Mouse (Mus musculus) embryonic facial prominence, embryonic 14.5 days (tissue): ENCODE results near the gene Sdr9c7. TPM values are rescaled to one million over a fixed set of nuclear protein-coding genes. Genes with fewer than 3 reads are reported as not detected.
"Not testable (repeated sequence)": the region's sequence is repeated elsewhere in the genome, so short reads cannot be mapped to it uniquely, and the experiment has no call there.

Experiments used
- ATAC-seq: fragments of 200-750 bp; cut with Nextera tagmentation; 2 replicates; pipeline ENCODE4 v1.8.0; 2017; ENCODE audit warnings: low read depth, moderate number of reproducible peaks, moderate TSS enrichment
- DNase-seq: peaks from one replicate; pipeline ENCODE4 v3.0.0-alpha.2; 2015; ENCODE audit warnings: low spot score
- H3K27ac ChIP-seq: fragments of 300-500 bp; sonication (generic); replicated peaks from 2 replicates; pipeline ENCODE4 v1.5.1; 2014; ENCODE audit warnings: low read depth, mild to moderate bottlenecking, low read length, moderate library complexity
- H3K27me3 ChIP-seq: fragments of 300-500 bp; sonication (generic); replicated peaks from 2 replicates; pipeline ENCODE4 v1.6.1; 2014; ENCODE audit warnings: low read length; ENCODE audit not compliant: control insufficient read depth, insufficient read depth
- H3K36me3 ChIP-seq: fragments of 300-500 bp; sonication (generic); 2 replicates; pipeline ENCODE4 v1.6.1; 2014; ENCODE audit warnings: low read length, mixed read lengths; ENCODE audit not compliant: control insufficient read depth, insufficient read depth
- H3K4me1 ChIP-seq: fragments of 300-500 bp; sonication (generic); 2 replicates; pipeline ENCODE4 v1.6.1; 2014; ENCODE audit warnings: antibody characterized with exemption, low read length; ENCODE audit not compliant: control insufficient read depth, insufficient read depth
- H3K4me2 ChIP-seq: fragments of 300-500 bp; sonication (generic); 2 replicates; pipeline ENCODE4 v1.6.1; 2014; ENCODE audit warnings: low read depth, mild to moderate bottlenecking, low read length, moderate library complexity, mixed read lengths
- H3K4me3 ChIP-seq: fragments of 300-500 bp; sonication (generic); 2 replicates; pipeline ENCODE4 v1.5.1; 2014; ENCODE audit warnings: low read depth, mild to moderate bottlenecking, low read length
- H3K9ac ChIP-seq: fragments of 300-500 bp; sonication (generic); 2 replicates; pipeline ENCODE4 v1.6.1; 2014; ENCODE audit warnings: low read depth, mild to moderate bottlenecking, low read length, moderate library complexity, mixed read lengths
- H3K9me3 ChIP-seq: fragments of 300-500 bp; sonication (generic); 2 replicates; pipeline ENCODE4 v1.6.1; 2016; ENCODE audit warnings: low read length; ENCODE audit not compliant: control insufficient read depth
- WGBS: fragments of 180-500 bp; shearing (Covaris S2); extraction: QIAGEN DNeasy Blood & Tissue Kit; methylation state at CpG from one replicate; pipeline ENCODE4 v1.1.7; 2014; 5-methylcytosine and 5-hydroxymethylcytosine counted together
- polyA plus RNA-seq: library from polyadenylated mRNA; unstranded; fragments of >200 nt; fragmentation: Nextera tagmentation; extraction: Ambion mirVana; gene quantifications from 2 replicates; pipeline ENCODE4 v1.2.1, GENCODE M21; 2014

Sdr9c7 gene
- polyA plus RNA-seq, 1 experiment from 2014 or later: 1.1 TPM

- no peak for DNase-seq
- H3K9ac ChIP-seq: no peak overlapping the region
- no peak for ATAC-seq
- no peak overlapping the region for H3K4me2 ChIP-seq
- no peaks in the 10 kb centered on the region for H3K4me1 ChIP-seq
- 77% methylated on average over 4 of the region's 4 CpGs for WGBS
- no peak overlapping the region for H3K4me3 ChIP-seq
- no peaks in the 10 kb centered on the region for H3K36me3 ChIP-seq
- H3K27me3 ChIP-seq: no peaks in the 10 kb centered on the region; the same call in 1 of the 2 replicates
- H3K27ac ChIP-seq: no peak overlapping the region
- H3K9me3 ChIP-seq: no peaks in the 10 kb centered on the region
Observed at GRCm38 (mm10) chr10:127901751-127902150, 3.4 kb downstream of the Sdr9c7 start.

DNA sequence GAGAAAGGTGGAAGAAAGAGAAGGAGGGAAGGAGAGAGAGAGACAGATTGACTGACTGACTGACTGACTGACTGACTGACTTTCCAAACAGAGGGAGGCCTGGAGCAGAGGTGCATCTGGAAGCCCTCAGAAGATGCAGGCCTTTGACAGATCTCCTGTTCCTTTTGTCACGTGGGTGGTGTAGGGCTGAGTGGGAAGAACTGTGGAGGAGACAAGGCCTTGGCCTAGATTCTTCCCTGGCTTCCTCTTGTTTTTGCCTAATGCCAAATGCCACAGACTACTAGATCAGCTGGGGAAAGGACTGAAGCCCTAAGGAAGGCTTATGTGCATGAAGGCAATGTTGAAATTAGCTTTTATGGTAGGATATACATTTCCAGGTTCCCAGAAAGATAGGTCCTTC lies 4.8 kb downstream of the Sdr9c7 start:
- Histone ChIP-seq H3K27ac (no peak overlapping the region), H3K9ac (no peak overlapping the region), H3K9me3 (no peaks in the 10 kb centered on the region), H3K36me3 (no peaks in the 10 kb centered on the region), H3K4me1 (no peaks in the 10 kb centered on the region), H3K4me3 (no peak overlapping the region), H3K4me2 (no peak overlapping the region), H3K27me3 (no peaks in the 10 kb centered on the region; the same call in 1 of the 2 replicates)
- no peak for DNase-seq
- no peak for ATAC-seq
- 57% methylated on average over 1 of the region's 1 CpGs for WGBS

- H3K27me3 ChIP-seq: no peaks in the 10 kb centered on the region
- no peak overlapping the region for H3K9ac ChIP-seq
- H3K4me1 ChIP-seq: no peaks in the 10 kb centered on the region
- WGBS: 63% methylated on average over 7 of the region's 7 CpGs
- H3K4me3 ChIP-seq: no peak overlapping the region
- DNase-seq (peak; percentile 73), ATAC-seq (peak; percentile 60)
- H3K27ac ChIP-seq: no peak overlapping the region
- H3K36me3 ChIP-seq: no peaks in the 10 kb centered on the region
- no peaks in the 10 kb centered on the region for H3K9me3 ChIP-seq
- no peak overlapping the region for H3K4me2 ChIP-seq
Observed at GRCm38 (mm10) chr10:127904718-127905446, 6.6 kb downstream of the Sdr9c7 start.

DNA sequence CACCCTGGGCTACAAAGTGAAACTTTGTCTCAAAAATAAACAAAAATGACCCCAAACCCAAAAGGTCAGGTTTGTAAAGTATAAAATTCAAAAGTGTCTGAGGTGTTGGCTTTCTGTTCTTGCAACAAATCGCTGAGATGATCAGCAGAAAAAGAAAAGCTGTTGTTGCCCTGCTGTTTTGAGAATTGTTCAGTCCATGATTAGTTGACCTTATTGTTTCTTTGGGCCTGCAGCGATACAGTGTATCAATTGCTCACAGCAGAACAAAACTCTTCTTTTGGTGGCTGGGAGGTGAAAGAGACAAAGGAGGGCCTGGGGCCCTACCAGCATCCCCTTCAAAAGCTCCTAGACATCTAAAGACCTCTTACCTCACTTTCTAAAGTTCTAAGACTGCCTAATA lies 7.8 kb downstream of the Sdr9c7 start:
- ATAC-seq: no peak
- no peaks in the 10 kb centered on the region for H3K4me1 ChIP-seq

DNA sequence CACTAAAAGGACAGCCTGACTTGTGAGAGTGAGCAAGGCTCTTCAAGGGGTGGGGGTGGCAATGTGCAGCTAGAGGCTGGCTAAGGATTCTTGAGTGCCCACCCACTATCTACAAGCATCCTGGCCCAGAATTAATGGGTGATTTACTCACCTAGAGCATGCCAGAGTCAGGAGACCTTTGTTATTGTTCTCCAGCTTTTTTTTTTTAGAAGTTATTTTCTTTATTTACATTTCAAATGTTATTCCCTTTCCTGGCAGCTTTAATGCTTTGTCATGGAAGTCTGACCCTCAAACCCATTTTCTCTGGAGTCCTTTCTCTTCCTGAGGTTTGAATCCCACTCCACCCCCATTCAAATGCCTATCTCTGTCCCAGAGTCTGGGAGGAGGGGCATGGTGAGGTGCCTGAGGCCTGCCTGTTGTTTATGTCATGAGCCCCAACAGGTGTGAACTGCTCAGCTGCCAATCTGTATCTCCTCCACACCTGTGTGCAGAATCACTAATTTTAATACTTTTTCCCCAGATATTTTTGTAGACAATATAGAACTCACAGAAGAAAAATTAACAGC lies 9.2 kb downstream of the Sdr9c7 start:
- DNase-seq (no peak), ATAC-seq (no peak)
- Histone ChIP-seq H3K27ac (no peak overlapping the region), H3K4me3 (no peak overlapping the region), H3K27me3 (no peaks in the 10 kb centered on the region), H3K9me3 (no peaks in the 10 kb centered on the region), H3K4me2 (no peak overlapping the region), H3K4me1 (no peaks in the 10 kb centered on the region), H3K9ac (no peak overlapping the region), H3K36me3 (no peaks in the 10 kb centered on the region)

More for the DNA sequence above, 7.8 kb downstream of the Sdr9c7 start:
- Histone ChIP-seq H3K36me3 (no peaks in the 10 kb centered on the region), H3K9ac (no peak overlapping the region), H3K4me3 (no peak overlapping the region), H3K27ac (no peak overlapping the region), H3K9me3 (no peaks in the 10 kb centered on the region), H3K4me2 (no peak overlapping the region), H3K27me3 (no peaks in the 10 kb centered on the region)
- WGBS: 82% methylated on average over 2 of the region's 2 CpGs
- no peak for DNase-seq

DNA sequence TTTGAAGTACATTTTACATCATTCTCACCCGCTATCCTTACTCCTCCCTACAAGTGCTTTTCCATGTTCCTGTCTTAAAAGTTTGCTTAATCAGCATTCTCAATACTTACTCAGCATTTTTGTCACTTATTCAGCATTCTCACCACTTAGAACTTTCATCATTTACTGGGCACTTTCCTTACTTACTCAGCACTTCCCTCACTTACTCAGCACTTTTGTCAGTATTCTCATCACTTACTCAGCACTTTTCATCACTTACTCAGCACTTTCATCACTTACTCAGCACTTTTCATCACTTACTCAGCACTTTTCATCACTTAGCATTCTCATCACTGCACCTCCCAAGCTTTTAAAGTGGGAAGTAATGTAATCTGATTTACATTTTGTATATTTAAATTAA lies 17.3 kb downstream of the Sdr9c7 start:
- H3K4me1 ChIP-seq: no peaks in the 10 kb centered on the region
- no peaks in the 10 kb centered on the region for H3K36me3 ChIP-seq
- H3K27me3 ChIP-seq: no peaks in the 10 kb centered on the region
- H3K4me2 ChIP-seq: no peak overlapping the region
- H3K9me3 ChIP-seq: no peaks in the 10 kb centered on the region
- H3K27ac ChIP-seq: no peak overlapping the region
- WGBS: 87% methylated on average over 1 of the region's 1 CpGs
- H3K4me3 ChIP-seq: no peak overlapping the region
- DNase-seq: no peak
- no peak for ATAC-seq
- H3K9ac ChIP-seq: no peak overlapping the region

- not testable (repeated sequence) for H3K27ac ChIP-seq, H3K36me3 ChIP-seq, H3K27me3 ChIP-seq, H3K4me3 ChIP-seq, H3K9ac ChIP-seq, ATAC-seq, DNase-seq, H3K4me2 ChIP-seq, H3K9me3 ChIP-seq, H3K4me1 ChIP-seq
- 71% methylated on average over 3 of the region's 3 CpGs for WGBS
Observed at GRCm38 (mm10) chr10:127917183-127917582, 18.9 kb downstream of the Sdr9c7 start.

DNA sequence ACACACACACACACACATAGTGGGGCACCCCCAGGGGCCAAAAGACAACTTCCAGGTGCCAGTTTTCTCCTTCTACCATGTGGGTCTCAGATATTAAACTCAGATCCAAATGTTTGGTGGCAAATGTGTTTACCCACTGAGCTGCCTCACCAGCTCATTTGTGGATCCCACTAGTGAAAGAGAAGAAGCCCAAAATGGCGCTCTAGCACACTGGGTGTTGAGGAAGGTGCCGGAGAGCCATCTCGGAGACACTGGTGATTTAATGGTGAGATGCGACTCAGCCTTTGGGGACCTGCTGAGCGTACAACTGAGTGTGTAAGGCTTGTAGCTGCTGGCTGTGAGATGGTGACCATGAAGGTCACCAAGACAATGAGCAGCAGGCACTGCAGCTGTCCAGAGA lies 19.3 kb downstream of the Sdr9c7 start:
- Histone ChIP-seq H3K9me3 (no peaks in the 10 kb centered on the region), H3K36me3 (no peaks in the 10 kb centered on the region), H3K4me3 (no peak overlapping the region), H3K9ac (no peak overlapping the region), H3K4me1 (no peaks in the 10 kb centered on the region), H3K27ac (no peak overlapping the region), H3K4me2 (no peak overlapping the region), H3K27me3 (no peaks in the 10 kb centered on the region)
- 92% methylated on average over 5 of the region's 5 CpGs for WGBS
- no peak for ATAC-seq
- no peak for DNase-seq

DNA sequence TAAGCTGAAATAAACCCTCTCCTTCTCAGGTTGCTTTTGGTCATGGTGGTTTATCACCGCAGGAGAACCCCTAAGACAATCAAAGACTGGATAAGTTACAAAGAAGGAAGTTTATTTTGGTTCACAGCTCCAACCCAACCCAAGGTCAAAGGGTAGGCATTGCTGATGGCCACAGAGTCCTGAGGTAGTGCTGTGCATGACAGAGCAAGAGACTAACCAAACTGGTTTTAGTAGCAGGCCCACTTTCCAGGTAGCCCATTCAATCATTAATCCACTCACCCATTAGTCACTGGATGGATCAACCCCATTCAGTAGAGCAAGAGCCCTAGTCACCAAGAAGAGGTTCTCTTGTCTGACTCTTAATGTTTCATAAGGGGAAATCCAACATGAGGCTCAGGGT lies 23.9 kb downstream of the Sdr9c7 start:
- Histone ChIP-seq H3K27ac (no peak overlapping the region), H3K27me3 (no peaks in the 10 kb centered on the region), H3K4me2 (no peak overlapping the region), H3K36me3 (no peaks in the 10 kb centered on the region), H3K4me1 (no peaks in the 10 kb centered on the region), H3K9me3 (no peaks in the 10 kb centered on the region), H3K4me3 (no peak overlapping the region), H3K9ac (no peak overlapping the region)
- 81% methylated on average over 1 of the region's 1 CpGs for WGBS
- DNase-seq (no peak), ATAC-seq (no peak)
